Comparison of ENCODE assay signal across 22 mouse cellular contexts in the genomic region with DNA sequence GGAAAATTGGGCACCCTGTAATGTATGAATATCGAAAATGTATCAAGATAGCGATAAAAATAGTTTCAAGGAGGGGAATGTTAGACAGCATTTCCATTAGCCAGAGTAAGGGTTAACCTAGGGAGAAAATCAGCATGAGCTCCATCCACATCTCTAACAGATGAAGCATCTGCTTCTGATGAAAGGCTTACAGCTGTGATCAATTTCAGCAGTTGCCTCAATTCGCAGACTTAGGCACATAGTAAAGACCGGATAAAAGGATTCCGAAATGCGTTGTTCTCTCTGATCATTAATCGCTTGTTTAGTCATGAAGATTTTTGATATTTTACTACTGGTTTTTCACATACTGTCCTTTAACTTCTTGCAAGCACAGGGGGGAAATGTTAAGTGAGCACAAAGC.
DNase-seq lines count a peak whose midpoint lies in the region; ATAC-seq and TF ChIP-seq lines count a peak whose summit lies in the region.
"Had no signal": no experiment of that assay in that cellular context is flagged by ENCODE, and none has a peak within 500 bp of the region (broad histone marks: within the 10 kb centered on the region; RNA-seq: fewer than 3 reads in every experiment).

No protein-coding gene starts in this region.

- H3K4me2 ChIP-seq in hindbrain, embryonic 11.5 days (replicated peaks; ENCODE audit: low read depth, low read length), result no peak overlapping the region
- H3K4me2 ChIP-seq in hindbrain, postnatal 0 days (ENCODE audit: low read depth, low read length), result no peak overlapping the region
- H3K4me2 ChIP-seq in liver, embryonic 11.5 days, result no peak overlapping the region
- H3K4me2 ChIP-seq: forebrain, embryonic 13.5 days; kidney, embryonic 15.5 days; liver, embryonic 12.5 days; midbrain, embryonic 12.5 days had no signal

- no peaks in the 10 kb centered on the region for H3K9me3 ChIP-seq in hindbrain, embryonic 11.5 days (ENCODE audit: control insufficient read depth, low read length)
- H3K9me3 ChIP-seq in hindbrain, postnatal 0 days (ENCODE audit: low read length), result no peaks in the 10 kb centered on the region
- H3K9me3 ChIP-seq in embryonic facial prominence, embryonic 10.5 days, result no peaks in the 10 kb centered on the region
- no peaks in the 10 kb centered on the region for H3K9me3 ChIP-seq in limb, embryonic 10.5 days (replicated peaks)
- no peaks in the 10 kb centered on the region for H3K9me3 ChIP-seq in liver, embryonic 11.5 days (ENCODE audit: control insufficient read depth, low read length)
- H3K9me3 ChIP-seq: forebrain, embryonic 13.5 days; kidney, embryonic 15.5 days; liver, embryonic 12.5 days; midbrain, embryonic 12.5 days had no signal

- H3K27ac ChIP-seq in hindbrain, embryonic 11.5 days (ENCODE audit: low read depth, low read length), result no peak overlapping the region
- H3K27ac ChIP-seq in hindbrain, postnatal 0 days, result no peak overlapping the region
- no peak overlapping the region for H3K27ac ChIP-seq in embryonic facial prominence, embryonic 10.5 days (replicated peaks)
- H3K27ac ChIP-seq in limb, embryonic 10.5 days, result no peak overlapping the region
- no peak overlapping the region for H3K27ac ChIP-seq in liver, embryonic 11.5 days (ENCODE audit: low read depth, low read length)
- H3K27ac ChIP-seq: forebrain, embryonic 13.5 days; kidney, embryonic 15.5 days; liver, embryonic 12.5 days; midbrain, embryonic 12.5 days had no signal

- peak; percentile 11 for DNase-seq in hindbrain, embryonic 11.5 days (ENCODE audit: low spot score)
- no peak for DNase-seq in hindbrain, postnatal 0 days (ENCODE audit: low spot score)
- DNase-seq in embryonic facial prominence, embryonic 10.5 days (ENCODE audit: low spot score), result peak; percentile 38
- peak; percentile 32 for DNase-seq in limb, embryonic 10.5 days (ENCODE audit: low spot score)
- DNase-seq in right cerebral cortex, postnatal 10 days (ENCODE audit: low spot score in 2 of 2), result no peak
- no peak for DNase-seq in liver, embryonic 11.5 days (ENCODE audit: low spot score)
- DNase-seq in thymus, postnatal 10 days (ENCODE audit: low spot score in 2 of 2), result no peak
- DNase-seq: cerebellum, adult 11-12 months; cerebellum, postnatal 14 days; kidney, postnatal 4 days; lung, adult 18-20 months; lung, postnatal 10 days; right cerebral cortex, postnatal 25 days; spleen, adult 18-20 months had no signal

- no peak for ATAC-seq in hindbrain, embryonic 11.5 days (ENCODE audit: low FRiP score)
- ATAC-seq in hindbrain, postnatal 0 days, result no peak
- ATAC-seq in liver, embryonic 11.5 days (replicated peaks; ENCODE audit: low FRiP score), result no peak
- ATAC-seq: forebrain, embryonic 13.5 days; hindbrain, embryonic 16.5 days; intestine, postnatal 0 days; liver, embryonic 12.5 days; Patski had no signal

- no peaks in the 10 kb centered on the region for H3K36me3 ChIP-seq in hindbrain, embryonic 11.5 days (ENCODE audit: control insufficient read depth, insufficient read depth, low read length)
- H3K36me3 ChIP-seq in hindbrain, postnatal 0 days (ENCODE audit: insufficient read depth, low read length), result no peaks in the 10 kb centered on the region
- H3K36me3 ChIP-seq in embryonic facial prominence, embryonic 10.5 days (replicated peaks), result no peaks in the 10 kb centered on the region
- no peaks in the 10 kb centered on the region for H3K36me3 ChIP-seq in limb, embryonic 10.5 days
- no peaks in the 10 kb centered on the region for H3K36me3 ChIP-seq in liver, embryonic 11.5 days (ENCODE audit: control insufficient read depth, insufficient read depth, low read length)
- H3K36me3 ChIP-seq: kidney, embryonic 15.5 days; liver, embryonic 12.5 days; midbrain, embryonic 12.5 days had no signal

- H3K9ac ChIP-seq in hindbrain, embryonic 11.5 days (ENCODE audit: low read depth, low read length), result no peak overlapping the region
- H3K9ac ChIP-seq in hindbrain, postnatal 0 days (replicated peaks; ENCODE audit: low read length), result no peak overlapping the region
- no peak overlapping the region for H3K9ac ChIP-seq in liver, embryonic 11.5 days (ENCODE audit: low read depth, low read length)
- H3K9ac ChIP-seq: forebrain, embryonic 13.5 days; kidney, embryonic 15.5 days; liver, embryonic 12.5 days; midbrain, embryonic 12.5 days had no signal

- WGBS in hindbrain, embryonic 11.5 days, result 66% methylated on average over 7 of the region's 7 CpGs
- 69% methylated on average over 7 of the region's 7 CpGs for WGBS in hindbrain, postnatal 0 days
- 42% methylated on average over 7 of the region's 7 CpGs for WGBS in embryonic facial prominence, embryonic 10.5 days
- WGBS in limb, embryonic 10.5 days, result 38% methylated on average over 7 of the region's 7 CpGs
- 74% methylated on average over 7 of the region's 7 CpGs for WGBS in liver, embryonic 11.5 days

- H3K27me3 ChIP-seq in hindbrain, embryonic 11.5 days (ENCODE audit: control insufficient read depth, insufficient read depth, low read length), result no peaks in the 10 kb centered on the region
- H3K27me3 ChIP-seq in hindbrain, postnatal 0 days (ENCODE audit: insufficient read depth, low read length), result no peaks in the 10 kb centered on the region
- H3K27me3 ChIP-seq in embryonic facial prominence, embryonic 10.5 days (replicated peaks; ENCODE audit: low read depth, poor library complexity, severe bottlenecking), result no peaks in the 10 kb centered on the region
- no peaks in the 10 kb centered on the region for H3K27me3 ChIP-seq in limb, embryonic 10.5 days (ENCODE audit: low read depth, poor library complexity, severe bottlenecking)
- H3K27me3 ChIP-seq in liver, embryonic 11.5 days (replicated peaks; ENCODE audit: control insufficient read depth, insufficient read depth, low read length), result no peaks in the 10 kb centered on the region
- H3K27me3 ChIP-seq: forebrain, embryonic 13.5 days; kidney, embryonic 15.5 days; liver, embryonic 12.5 days; midbrain, embryonic 12.5 days had no signal

- no peaks in the 10 kb centered on the region for H3K4me1 ChIP-seq in hindbrain, embryonic 11.5 days (replicated peaks; ENCODE audit: control insufficient read depth, insufficient read depth, low read length)
- no peaks in the 10 kb centered on the region for H3K4me1 ChIP-seq in hindbrain, postnatal 0 days (ENCODE audit: insufficient read depth, low read length)
- no peaks in the 10 kb centered on the region for H3K4me1 ChIP-seq in embryonic facial prominence, embryonic 10.5 days
- peaks cover 3% of the 10 kb centered on the region; the same call in 1 of the 2 replicates for H3K4me1 ChIP-seq in limb, embryonic 10.5 days
- H3K4me1 ChIP-seq in liver, embryonic 11.5 days (replicated peaks; ENCODE audit: control insufficient read depth, insufficient read depth, low read length), result no peaks in the 10 kb centered on the region
- H3K4me1 ChIP-seq: forebrain, embryonic 13.5 days; kidney, embryonic 15.5 days; liver, embryonic 12.5 days; midbrain, embryonic 12.5 days had no signal

- TF ChIP-seq CTCF in hindbrain, postnatal 0 days (IDR thresholded peaks at IDR 0.05; ENCODE audit: low read depth), result no peak

- no peak overlapping the region for H3K4me3 ChIP-seq in hindbrain, embryonic 11.5 days (ENCODE audit: low read depth, low read length)
- H3K4me3 ChIP-seq in hindbrain, postnatal 0 days (ENCODE audit: low read length), result no peak overlapping the region
- no peak overlapping the region for H3K4me3 ChIP-seq in embryonic facial prominence, embryonic 10.5 days
- H3K4me3 ChIP-seq in limb, embryonic 10.5 days, result no peak overlapping the region
- H3K4me3 ChIP-seq in liver, embryonic 11.5 days (ENCODE audit: low read depth, low read length), result no peak overlapping the region
- H3K4me3 ChIP-seq: erythroblast, embryonic 14.5 days; forebrain, embryonic 13.5 days; kidney, embryonic 15.5 days; liver, embryonic 12.5 days; midbrain, embryonic 12.5 days had no signal

Comparison
In these comparisons a context has a peak if more than half of its experiments do, and no peak if none do; other contexts are left out.
1. DNase-seq: peak in hindbrain, embryonic 11.5 days (single experiment), embryonic facial prominence, embryonic 10.5 days (single experiment) and limb, embryonic 10.5 days (single experiment); none in hindbrain, postnatal 0 days (single experiment), right cerebral cortex, postnatal 10 days (0 of 2), liver, embryonic 11.5 days (single experiment) and thymus, postnatal 10 days (0 of 2).